Mouse (Mus musculus): Measurements from ENCODE around the gene Tsfm.
"Not testable (repeated sequence)": the region's sequence is repeated elsewhere in the genome, so short reads cannot be mapped to it uniquely, and the experiment has no call there.

Tsfm gene

DNA sequence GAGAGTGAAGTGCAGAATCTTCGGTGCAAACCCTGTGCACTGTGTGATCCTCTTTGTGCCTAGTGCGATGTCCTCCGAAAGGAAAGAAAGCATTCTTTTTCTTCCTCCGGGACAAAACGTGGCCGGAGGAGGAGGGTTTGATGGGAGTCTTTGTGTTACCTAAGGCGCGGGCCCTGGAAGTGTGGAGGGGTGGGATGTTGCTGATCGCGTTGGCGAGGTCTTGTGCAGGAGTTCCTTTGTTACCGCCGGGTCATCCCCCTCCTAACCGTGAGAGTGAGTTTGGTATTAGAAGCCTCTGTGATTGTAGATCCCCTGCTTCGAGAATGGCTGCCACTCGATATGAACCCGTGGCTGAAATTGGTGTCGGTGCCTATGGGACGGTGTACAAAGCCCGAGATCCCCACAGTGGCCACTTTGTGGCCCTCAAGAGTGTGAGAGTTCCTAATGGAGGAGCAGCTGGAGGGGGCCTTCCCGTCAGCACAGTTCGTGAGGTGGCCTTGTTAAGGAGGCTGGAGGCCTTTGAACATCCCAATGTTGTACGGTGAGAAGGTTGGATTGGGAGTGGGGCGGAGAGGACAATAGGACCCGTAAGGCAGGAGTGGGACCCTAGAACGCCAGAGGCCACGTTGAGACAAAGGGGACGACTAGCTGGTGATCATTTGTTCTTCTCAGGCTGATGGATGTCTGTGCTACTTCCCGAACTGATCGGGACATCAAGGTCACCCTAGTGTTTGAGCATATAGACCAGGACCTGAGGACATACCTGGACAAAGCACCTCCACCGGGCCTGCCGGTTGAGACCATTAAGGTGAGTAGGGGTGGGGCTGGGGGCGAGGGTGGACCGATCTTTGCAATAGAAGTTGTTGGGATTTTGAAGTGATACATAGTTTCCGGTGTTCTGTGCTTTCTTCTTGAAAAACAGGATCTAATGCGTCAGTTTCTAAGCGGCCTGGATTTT lies 33.6 kb upstream of the Tsfm start:
- no peak for DNase-seq (ENCODE audit: low spot score)

DNA sequence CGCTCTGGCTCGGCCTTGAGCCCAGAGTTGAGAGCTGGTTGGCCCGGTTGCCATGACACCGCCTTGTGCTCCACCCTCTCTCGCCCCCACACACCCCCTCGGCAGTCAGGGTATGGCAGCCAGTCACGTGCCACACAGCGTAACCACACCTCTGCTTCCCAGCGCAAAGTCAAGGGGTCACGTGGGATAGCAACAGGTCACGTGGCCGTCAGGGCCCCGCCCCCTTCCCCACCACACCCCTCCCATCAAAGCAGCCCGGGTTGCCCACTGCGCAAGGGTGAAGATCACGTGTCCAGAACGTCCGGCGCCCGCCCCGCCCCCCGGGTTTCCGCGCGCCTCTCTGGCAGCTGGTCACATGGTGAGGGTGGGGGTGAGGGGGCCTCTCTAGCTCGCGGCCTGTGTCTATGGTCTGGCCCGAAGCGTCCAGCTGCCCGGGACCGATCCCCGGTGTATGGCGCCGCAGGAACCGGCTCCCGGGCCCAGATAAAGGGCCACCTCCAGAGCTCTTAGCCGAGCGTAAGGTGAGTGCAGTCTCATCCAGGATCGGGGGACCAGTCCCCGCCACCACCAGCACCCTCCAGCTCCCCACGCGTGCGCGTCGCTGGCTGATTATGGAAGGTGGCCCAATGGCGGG lies 32.7 kb upstream of the Tsfm start, which contains the start of gene Cdk4:
Gene Cdk4, plus strand, starts transcription at position 296 of the 634 bp plus-strand sequence.
- DNase-seq (ENCODE audit: low spot score), result peak; percentile 97

DNA sequence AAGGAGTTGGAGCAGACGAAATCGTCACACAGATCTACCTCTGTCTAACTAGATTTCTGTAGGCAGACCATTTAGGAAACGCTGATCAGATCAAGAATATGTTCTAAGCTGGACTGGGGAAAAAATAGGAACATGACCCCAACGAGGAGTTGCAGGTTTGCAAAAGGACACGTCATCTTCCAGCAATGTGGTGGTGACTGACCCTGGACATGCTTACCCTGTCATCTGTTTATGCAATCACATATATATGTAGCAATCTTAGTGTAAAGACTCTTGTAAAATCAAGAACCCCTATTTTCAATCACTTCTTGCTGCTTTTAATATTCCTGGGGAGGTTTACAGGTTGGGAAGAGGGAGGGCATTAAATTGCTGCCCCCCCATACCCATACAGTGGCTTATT lies 31.9 kb upstream of the Tsfm start:
- DNase-seq (ENCODE audit: low spot score), result no peak

DNA sequence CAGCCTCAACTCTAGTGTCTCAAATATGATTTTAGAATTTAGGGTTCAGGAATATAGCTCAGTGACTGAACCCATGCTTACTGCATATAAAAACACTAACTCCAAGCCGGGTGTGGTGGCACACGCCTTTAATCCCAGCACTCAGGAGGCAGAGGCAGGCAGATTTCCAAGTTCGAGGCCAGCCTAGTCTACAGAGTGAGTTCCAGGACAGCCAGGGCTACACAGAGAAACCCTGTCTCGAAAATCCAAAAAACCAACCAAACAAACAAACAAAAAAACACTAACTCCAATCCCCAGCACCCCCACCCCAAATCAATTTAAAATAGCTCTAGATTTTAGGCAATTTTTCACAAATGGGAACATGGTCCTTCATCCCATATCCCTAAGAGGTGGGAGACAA lies 31.5 kb upstream of the Tsfm start:
- not testable (repeated sequence) for DNase-seq (ENCODE audit: low spot score)

DNA sequence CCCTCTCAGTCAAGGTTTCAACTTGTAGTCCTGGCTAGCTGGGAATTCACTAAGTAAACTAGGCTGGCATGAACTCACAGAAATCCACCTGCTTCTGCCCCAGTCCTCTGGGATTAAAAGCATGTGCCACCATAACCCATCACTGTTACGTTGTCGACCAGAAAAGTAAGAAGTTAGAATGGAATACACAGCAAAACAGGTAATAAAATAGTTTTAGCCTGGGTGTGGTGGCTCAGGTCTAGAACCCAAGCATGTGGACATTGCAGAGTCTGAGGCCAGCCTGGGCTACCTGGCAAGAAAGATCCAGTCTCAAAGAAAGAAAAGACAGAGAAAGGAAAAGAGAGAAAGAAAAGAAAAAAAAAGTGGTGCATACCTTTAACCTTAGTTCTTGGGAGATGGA lies 30.9 kb upstream of the Tsfm start:
- no peak for DNase-seq (ENCODE audit: low spot score)

DNA sequence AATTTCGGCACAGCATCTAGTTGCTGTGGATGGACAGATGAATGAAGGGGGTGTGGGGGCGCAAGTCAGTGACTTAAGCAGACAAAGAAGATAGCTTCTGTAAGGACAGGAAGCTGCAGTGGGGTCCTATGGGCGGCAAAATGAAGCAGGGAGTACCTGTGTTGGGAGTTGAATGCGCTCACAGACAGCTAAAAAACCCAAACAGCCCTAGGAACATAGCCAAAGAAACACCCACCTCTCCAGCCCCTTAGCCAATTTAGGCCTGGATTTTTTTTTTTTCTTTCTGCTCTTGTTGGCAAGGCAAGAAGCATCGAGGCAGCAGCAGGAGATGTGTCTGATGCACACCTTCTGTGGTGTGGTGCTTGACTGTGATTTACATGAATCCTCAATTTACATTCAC lies 30.4 kb upstream of the Tsfm start:
- no peak for DNase-seq (ENCODE audit: low spot score)

DNA sequence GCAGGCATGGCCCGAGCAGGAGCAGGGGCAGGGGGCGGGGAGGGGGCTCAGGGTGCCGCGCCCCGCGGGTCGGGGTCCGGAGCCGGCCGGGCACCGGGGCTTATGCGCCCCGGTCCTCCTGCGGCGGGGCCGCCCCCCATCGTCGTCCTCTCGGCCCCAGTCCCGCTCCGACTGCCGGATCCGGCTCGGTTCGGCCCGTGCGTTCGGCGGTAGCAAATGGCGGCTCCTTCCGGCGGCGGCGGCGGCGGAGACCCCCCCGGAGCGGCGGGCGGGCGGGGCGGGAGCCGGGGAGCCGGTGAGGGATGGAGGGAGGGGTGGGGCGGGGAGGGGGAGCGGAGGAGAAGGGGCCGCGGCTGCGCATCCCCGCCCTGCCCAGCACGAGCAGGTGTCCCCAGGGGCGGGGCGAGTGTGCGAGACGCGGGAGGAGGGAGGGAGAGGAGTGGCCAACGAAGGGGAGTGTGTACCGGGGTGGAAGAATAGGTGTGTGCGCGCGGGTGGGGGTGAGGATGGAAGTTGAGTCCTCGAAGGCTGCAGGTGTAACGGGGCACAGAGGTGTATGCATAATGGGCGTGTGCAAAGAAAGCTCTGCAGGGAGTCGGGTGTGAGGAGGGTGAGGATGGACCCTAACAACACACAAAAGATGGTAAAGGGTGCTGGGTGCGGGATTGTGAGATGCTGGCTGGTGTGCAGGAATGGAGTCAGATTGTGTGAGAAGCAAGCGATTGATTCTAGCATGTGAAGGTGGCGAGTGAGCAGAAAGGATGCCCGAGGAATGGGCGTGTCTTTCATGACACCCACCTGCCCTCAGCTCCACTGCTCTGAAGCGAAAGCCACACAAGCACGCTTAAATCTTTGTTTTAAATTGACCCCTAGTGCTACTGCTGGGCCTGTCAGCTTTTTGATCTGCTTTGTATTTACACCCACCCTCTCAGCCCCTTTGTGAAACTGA lies 29.6 kb upstream of the Tsfm start, which contains the start of gene March9:
Gene March9, minus strand, starts transcription at position 217 of the 949 bp plus-strand sequence.
- peak; percentile 73 for DNase-seq (ENCODE audit: low spot score)

DNA sequence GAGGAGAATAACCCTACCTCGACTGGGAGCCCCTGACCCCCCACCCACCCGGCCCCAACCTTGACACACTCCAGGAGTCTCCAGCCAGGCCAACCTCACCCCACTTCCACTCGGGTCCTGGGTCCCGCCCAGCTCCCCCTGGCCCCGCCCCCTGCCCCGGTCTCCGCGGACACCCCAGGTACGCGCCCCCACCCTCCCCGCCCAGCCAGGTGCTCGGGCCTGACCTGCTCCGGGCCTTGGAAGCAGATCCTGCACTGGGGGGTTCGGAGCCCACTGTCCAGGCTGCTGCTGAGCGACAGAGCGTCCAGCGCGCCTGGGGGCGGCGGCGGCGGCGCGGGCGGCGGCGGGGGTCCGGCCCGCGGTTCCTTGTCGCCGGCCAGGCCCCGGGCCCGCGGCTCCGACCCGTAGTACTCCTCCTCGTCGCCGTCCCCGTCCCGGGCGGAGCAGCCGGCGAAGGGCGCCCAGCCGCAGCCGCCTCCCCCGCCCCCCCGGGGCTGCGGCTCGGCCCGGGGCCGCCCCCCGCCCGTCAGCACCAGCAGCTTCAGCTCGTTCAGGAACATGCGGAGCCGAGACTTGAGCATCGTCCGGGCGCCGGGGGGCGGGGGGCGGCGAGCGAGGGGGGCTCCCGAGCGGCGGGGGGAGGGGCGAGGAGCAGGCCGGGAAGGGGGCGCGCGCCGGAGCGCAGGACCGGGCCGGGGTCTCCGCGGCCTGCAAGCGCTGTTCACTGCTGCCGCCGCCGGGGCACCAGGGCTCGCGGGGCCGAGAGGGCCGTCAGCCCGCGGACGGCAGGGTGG lies 28.7 kb upstream of the Tsfm start:
- DNase-seq (ENCODE audit: low spot score), result no peak

DNA sequence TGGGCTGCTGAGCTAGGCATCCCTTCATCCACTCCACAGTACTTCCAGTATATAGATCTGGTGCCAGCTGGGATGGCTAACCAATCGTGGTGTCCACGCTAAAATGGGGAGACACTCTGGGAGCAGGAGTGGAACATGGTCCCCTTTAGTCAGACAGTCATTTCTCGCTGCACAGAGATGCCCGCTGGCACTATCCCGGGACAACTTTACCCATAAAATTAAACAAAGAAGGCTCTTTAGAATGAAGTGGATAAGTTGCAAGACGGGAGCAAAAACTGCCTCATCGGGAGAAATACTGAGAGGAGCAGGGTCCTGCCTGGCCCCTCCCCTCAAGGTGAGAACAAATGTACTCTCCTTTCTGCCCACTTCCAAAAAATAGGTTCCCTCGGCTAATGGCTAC lies 28.1 kb upstream of the Tsfm start:
- no peak for DNase-seq (ENCODE audit: low spot score)

DNA sequence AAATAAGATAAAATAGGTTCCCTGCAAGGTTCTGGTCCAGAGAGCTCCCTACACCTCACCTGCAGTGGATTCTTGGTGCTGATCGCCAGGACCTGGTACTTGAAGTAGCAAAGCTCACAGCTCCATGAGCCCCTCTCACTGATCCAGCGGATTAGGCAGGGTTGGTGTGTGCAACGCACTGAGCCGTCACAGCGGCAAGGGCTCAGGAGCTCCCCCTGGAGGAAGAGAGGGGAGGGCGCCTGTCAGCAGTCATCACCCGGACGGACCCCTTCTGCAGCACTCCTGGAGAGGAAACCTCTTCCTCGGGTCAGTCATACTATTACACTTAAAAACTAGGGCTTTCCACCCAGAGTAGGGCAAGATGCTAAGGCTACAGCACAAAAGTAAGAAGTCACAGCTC lies 27.5 kb upstream of the Tsfm start:
- peak; percentile 79 for DNase-seq (ENCODE audit: low spot score)

DNA sequence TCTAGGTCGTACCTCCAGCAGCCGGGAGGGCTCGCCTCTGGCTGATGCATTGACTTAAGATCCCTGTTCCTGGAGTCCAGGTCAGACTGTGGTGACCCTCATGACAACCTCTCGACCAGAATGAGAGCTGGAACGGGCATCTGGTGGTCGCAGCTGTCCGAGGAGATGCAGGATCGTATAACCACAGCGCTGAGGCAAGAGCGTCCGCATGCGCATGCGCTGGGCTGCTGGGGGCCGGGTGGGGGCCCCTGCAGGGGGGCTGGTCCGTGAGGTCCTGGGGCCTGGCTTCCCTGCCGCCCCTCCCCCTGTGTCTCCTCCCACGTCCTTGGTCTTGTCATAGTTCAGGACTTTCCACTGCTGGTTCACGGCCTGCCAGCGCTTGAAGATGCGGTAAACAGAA lies 25.9 kb upstream of the Tsfm start:
- DNase-seq (ENCODE audit: low spot score), result no peak

DNA sequence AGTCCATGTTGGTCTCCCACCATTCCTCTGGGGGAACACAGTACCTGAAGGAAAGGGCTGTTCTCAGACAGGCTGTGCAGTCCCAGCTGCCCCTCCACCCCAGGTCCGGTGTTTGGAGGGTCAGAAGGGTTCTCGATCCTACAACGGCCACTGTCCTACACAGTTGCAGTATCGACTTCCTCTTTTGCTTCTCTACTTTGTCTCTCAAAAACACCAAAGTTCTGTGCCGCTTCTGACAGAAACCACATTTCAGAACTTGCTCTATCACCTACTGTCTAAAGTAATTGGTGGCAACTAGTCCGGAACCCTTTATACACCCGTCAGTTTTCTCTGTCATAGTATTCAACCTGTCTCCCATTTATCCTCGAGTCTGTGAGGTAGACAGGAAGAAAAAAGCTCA lies 24.8 kb upstream of the Tsfm start:
- no peak for DNase-seq (ENCODE audit: low spot score)

DNA sequence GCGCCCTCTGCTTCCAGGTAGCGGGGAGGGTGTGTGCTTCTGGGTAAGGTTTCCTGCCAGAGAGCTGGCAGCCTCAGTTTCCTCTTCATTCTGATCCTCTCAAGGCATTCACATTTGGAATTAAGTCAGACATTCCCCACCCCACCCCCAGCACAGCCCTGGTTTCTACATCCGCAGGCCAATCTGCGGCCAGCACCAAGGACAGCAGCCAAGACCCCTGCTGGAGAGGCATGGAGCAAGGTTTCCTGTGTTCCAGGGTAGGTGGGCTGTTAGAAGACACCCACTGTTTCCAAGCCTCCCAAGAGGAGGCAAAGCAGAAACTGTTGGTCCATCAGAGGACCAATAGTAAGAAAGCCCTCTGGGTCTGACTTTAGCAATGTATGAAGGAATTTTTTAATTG lies 24.0 kb upstream of the Tsfm start:
- DNase-seq (ENCODE audit: low spot score), result no peak

DNA sequence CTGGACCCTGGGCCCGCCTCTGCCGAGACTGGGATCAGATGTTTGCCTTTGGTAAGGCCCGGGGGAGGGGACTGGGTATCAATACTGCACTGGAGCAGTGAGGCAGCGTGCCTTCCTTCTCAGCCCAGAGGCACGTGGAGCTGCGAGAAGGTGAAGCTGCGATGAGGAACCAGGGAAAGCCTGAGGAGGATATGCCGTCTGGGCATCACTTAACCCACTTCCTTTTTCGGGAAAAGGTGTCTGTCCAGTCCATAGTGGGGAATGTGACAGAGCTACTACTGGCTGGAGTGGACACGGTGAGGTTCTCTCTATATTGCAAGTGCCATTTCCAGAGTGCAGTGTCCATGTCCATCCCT lies 19.5 kb upstream of the Tsfm start:
- no peak for DNase-seq (ENCODE audit: low spot score)

DNA sequence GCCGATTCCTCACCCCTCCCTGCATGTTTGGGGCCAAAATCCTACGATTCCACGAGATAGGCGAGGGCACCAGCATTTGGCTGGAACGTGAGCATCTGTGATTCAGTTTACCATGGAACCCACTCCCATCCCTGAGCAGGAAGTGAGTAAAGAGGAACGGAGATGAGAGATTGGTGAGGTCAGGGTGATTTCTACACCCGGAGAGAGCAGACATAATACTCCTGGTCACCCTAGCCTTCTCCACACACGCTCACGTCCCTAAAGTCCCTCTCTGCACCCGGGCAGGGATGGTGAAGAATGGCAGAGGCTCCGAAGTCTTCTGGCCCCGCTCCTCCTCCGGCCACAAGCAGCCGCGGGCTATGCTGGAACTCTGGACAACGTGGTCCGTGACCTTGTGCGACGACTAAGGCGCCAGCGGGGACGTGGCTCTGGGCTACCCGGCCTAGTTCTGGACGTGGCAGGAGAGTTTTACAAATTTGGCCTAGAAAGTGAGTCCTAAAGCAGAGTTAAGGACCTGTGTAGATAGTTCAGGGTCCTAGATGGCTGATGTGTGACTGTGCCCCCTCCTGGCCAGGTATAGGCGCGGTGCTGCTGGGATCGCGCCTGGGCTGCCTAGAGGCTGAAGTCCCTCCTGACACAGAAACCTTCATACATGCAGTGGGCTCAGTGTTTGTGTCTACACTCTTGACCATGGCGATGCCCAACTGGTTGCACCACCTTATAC lies 18.9 kb upstream of the Tsfm start:
- DNase-seq (ENCODE audit: low spot score), result no peak

DNA sequence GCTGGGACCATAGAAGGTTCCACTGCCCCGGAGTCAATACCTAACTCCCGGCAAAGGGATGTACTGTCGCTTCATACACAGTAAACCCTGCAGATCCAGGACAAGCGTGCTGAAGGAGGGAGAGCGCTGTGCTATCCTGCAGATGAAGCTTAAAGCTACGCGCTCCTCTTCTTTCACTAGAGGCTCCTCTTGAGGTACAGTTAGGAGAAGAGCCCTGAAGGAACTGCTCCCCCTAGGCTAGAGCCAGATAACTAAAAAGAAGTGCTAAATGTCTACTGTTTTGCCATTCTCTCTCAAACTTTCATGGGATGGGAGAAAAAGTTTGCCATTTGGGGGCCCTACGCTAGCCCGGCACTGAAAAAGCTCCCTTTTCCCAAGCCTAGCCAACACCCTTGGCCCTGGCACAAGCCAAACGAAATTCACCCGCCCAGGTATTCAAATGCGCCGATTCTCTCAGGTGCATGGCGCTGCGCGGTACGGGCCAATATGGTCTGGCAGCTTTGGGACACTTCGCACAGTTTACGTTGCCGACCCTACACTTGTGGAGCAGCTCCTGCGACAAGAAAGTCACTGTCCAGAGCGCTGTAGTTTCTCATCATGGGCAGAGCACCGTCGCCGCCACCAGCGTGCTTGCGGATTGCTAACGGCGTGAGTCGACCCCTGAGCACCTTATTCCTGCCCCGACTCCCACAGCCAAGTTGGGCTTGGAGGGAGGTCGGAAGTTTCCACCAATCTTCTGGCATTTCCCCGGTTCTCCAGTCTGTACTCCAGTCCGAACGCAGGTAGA lies 18.2 kb upstream of the Tsfm start:
- DNase-seq (ENCODE audit: low spot score), result no peak

DNA sequence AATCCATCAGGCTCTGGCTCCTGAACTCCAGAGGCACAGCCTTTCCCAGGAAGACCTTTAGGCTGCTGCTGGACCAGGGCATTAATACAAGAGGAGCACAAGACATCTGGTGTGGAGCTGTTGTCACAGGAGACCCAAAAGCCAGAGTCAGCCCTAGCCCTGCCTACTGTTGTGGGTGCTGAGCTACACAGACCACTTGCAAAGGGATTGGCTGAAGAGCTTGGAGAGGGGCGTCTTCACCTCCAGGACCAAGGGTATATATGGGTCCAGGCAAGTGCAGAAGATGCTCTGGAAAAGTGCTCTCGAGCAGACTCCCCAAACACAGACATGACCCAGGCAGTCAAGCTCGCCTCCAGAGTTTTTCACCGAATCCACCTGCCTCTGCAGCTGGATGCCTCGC lies 17.3 kb upstream of the Tsfm start, which contains the start of gene Cyp27b1:
Gene Cyp27b1, plus strand, starts transcription at position 297 of the 400 bp plus-strand sequence.
- DNase-seq (ENCODE audit: low spot score), result no peak

DNA sequence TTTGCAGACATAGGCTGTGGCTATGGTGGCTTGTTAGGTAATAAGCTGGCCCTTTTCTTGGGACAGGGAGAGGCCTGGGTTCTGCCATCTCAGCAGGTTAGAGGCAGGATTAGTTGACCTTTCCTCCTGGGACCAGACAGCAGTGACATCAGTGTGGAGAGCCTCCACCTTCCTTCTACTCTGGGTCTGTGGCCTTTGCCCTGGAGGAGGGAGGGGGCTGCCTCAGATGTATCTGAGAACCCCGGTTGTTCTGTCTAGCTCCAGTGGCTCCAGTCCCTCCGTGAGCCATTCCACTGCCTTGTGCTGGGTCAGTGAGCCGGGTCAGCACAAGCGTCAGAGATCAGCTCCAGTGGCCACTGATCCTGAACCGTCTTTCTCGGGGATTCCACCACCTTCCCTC lies 12.5 kb upstream of the Tsfm start:
- no peak for DNase-seq (ENCODE audit: low spot score)

DNA sequence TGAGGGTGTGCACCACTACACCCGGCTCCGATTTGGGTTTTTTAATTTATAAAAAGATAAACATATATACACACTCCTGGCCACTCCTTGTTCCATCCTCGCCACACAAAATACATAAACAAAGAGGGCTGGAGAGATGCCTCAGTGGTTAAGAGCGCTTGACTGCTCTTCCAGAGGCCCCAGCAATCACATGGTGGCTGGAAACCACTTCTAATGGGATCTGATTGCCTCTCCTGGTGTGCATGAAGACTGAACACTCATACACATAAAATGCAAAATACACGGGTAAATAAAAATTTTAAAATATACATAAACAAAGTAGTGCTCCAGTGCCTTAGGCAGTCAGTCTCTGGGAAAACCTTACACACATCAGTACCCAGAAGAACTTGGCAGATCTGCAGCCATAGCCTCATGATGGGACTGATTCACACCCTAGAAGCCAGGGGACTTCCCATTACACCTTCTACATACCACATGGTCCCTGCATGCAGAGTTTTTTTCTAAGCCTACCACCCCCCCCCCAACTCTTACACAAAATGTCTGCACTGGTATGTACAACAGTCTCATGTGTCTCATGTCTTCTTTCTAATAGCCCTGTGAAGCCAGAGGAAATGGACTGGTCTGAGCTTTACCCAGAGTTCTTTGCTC lies 12.0 kb upstream of the Tsfm start:
- DNase-seq (ENCODE audit: low spot score), result no peak
